Mouse (Mus musculus) liver, embryonic 16.5 days (tissue): ENCODE measurements around the gene Olfr494. TPM values are rescaled to one million over a fixed set of nuclear protein-coding genes. Genes with fewer than 3 reads are reported as not detected.

Experiments used
- ATAC-seq: fragments of 200-750 bp; cut with Nextera tagmentation; 2 replicates; pipeline ENCODE4 v1.8.0; 2017; ENCODE audit warnings: low read depth, mild to moderate bottlenecking, moderate number of reproducible peaks, moderate library complexity
- H3K27ac ChIP-seq: fragments of 300-500 bp; sonication (generic); 2 replicates; pipeline ENCODE4 v1.5.1; 2014; ENCODE audit warnings: mild to moderate bottlenecking, low read length
- H3K27me3 ChIP-seq: fragments of 300-500 bp; sonication (generic); 2 replicates; pipeline ENCODE4 v1.6.1; 2014; ENCODE audit warnings: low read depth, low read length, mixed read lengths; ENCODE audit not compliant: control insufficient read depth, insufficient read depth
- H3K36me3 ChIP-seq: fragments of 300-500 bp; sonication (generic); 2 replicates; pipeline ENCODE4 v1.6.1; 2014; ENCODE audit warnings: mild to moderate bottlenecking; ENCODE audit not compliant: control insufficient read depth, insufficient read depth
- H3K4me1 ChIP-seq: fragments of 300-500 bp; sonication (generic); 2 replicates; pipeline ENCODE4 v1.6.1; 2014; ENCODE audit warnings: low read depth, low read length, mixed read lengths; ENCODE audit not compliant: control insufficient read depth
- H3K4me2 ChIP-seq: fragments of 300-500 bp; sonication (generic); 2 replicates; pipeline ENCODE4 v1.6.1; 2014; ENCODE audit warnings: low read depth, low read length, mixed read lengths
- H3K4me3 ChIP-seq: fragments of 300-500 bp; sonication (generic); 2 replicates; pipeline ENCODE4 v1.5.1; 2014; ENCODE audit warnings: low read depth, mild to moderate bottlenecking, low read length
- H3K9ac ChIP-seq: fragments of 300-500 bp; sonication (generic); 2 replicates; pipeline ENCODE4 v1.6.1; 2014; ENCODE audit warnings: low read depth, low read length
- H3K9me3 ChIP-seq: fragments of 300-500 bp; sonication (generic); replicated peaks from 2 replicates; pipeline ENCODE4 v1.6.1; 2016; ENCODE audit warnings: low read length; ENCODE audit not compliant: control insufficient read depth
- WGBS: fragments of 180-500 bp; shearing (Covaris S2); extraction: QIAGEN DNeasy Blood & Tissue Kit; methylation state at CpG from one replicate; pipeline ENCODE4 v1.1.7; 2014; ENCODE audit not compliant: insufficient replicate concordance; 5-methylcytosine and 5-hydroxymethylcytosine counted together
- polyA plus RNA-seq: library from polyadenylated mRNA; unstranded; fragments of >200 nt; fragmentation: Nextera tagmentation; extraction: Ambion mirVana; gene quantifications from 2 replicates; pipeline ENCODE4 v1.2.1, GENCODE M21; 2015

The Olfr494 gene
- polyA plus RNA-seq: not detected in 2 replicates

DNA sequence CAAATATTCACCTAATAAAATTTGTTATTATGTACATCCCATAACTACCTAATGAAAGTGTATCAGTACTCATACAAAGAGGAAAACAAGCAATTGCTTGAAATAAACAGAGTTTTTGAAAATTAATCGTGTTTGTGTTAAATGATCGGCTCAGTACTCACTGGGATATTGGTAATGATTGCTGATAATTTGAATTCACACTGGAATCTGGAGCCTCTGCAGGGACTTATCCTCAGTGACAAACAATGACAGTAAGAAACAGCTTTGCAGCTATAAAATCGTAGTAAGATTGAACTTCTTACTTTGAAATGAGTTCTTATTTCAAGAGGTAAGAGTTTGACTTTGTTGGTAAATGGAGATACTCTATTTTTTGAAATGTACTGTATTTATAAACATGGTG lies at the start of gene Olfr494:
Olfr494 (plus strand) TSS at position 301 of the 400 bp plus-strand sequence.
- no peak for ATAC-seq
- H3K36me3 ChIP-seq: no peaks in the 10 kb centered on the region
- no peak within 1 kb of the TSS for H3K4me2 ChIP-seq
- H3K4me1 ChIP-seq: no peaks in the 10 kb centered on the region
- H3K9me3 ChIP-seq: no peaks in the 10 kb centered on the region
- H3K27me3 ChIP-seq: no peaks in the 10 kb centered on the region
- H3K27ac ChIP-seq: no peak within 1 kb of the TSS
- 50% methylated on average over 3 of the region's 3 CpGs for WGBS
- H3K4me3 ChIP-seq: no peak within 1 kb of the TSS
- H3K9ac ChIP-seq: no peak within 1 kb of the TSS

DNA sequence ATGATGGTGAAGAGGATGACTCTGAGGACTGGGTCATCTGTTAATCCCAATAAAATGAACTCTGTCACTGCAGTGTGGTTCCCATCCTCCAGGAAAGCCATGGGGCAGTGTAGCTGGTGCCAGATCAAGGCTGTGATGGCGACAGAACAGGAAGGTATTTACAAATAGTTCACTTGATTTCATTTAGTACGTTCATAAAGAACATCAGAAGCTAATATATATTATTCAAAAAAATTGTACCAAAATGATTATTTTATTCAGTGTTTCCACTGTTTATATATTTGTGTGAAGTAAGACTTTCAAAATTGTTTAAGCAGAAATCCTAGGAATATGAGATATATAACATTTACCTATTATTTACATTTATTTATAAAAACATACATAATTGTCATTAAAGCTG lies 41.6 kb upstream of the Olfr494 start, which contains the start of gene Olfr492:
Olfr492 (minus strand) TSS at position 101 of the 400 bp plus-strand sequence.
- Histone ChIP-seq H3K36me3 (no peaks in the 10 kb centered on the region), H3K4me2 (no peak within 1 kb of the TSS), H3K27ac (no peak within 1 kb of the TSS), H3K27me3 (no peaks in the 10 kb centered on the region), H3K4me3 (no peak within 1 kb of the TSS), H3K9ac (no peak within 1 kb of the TSS), H3K4me1 (no peaks in the 10 kb centered on the region), H3K9me3 (no peaks in the 10 kb centered on the region)
- 52% methylated on average over 2 of the region's 2 CpGs for WGBS
- ATAC-seq: no peak

DNA sequence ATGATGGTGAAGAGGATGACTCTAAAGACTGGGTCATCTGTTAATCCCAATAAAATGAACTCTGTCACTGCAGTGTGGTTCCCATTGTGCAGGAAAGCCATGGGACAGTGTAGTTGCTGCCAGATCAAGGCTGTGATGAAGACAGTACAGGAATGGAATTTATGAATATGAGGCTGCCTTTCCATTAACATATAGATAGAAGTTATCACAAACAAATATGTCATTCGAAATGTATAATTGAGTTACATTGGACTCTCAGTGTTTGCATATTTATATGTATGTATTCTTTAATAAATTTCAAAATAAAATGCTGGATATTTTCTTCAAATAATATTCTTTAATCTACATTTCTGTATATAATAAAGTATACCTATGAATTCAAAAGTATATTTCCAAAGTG lies 18.3 kb upstream of the Olfr494 start, which contains the start of gene Olfr493:
Olfr493 (minus strand) TSS at position 101 of the 400 bp plus-strand sequence.
- H3K27me3 ChIP-seq: no peaks in the 10 kb centered on the region
- no peaks in the 10 kb centered on the region for H3K36me3 ChIP-seq
- H3K9ac ChIP-seq: no peak within 1 kb of the TSS
- 41% methylated on average over 1 of the region's 1 CpGs for WGBS
- no peaks in the 10 kb centered on the region for H3K4me1 ChIP-seq
- H3K9me3 ChIP-seq: no peaks in the 10 kb centered on the region
- no peak within 1 kb of the TSS for H3K27ac ChIP-seq
- H3K4me2 ChIP-seq: no peak within 1 kb of the TSS
- no peak within 1 kb of the TSS for H3K4me3 ChIP-seq
- ATAC-seq: no peak

DNA sequence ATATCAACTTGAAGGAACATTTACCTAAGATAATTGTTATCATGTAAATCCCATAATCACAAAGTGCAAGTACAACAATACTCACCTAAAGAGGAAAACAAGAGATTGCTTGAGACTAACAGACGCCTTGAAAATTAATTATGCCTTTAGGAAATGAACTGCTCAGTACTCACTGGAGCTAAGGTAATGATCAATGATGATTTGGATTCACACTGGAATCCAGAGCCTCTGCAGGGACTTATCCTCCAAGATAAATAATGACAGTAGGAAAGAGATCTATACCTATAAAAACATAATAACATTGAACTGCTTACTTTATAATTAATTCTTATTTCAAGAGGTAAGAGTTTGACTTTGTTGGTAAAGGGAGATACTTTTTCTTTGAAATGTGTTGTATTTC lies 27.7 kb downstream of the Olfr494 start, which contains the start of gene Olfr495:
Olfr495 (plus strand) TSS at position 301 of the 400 bp plus-strand sequence.
- WGBS: 52% methylated on average over 1 of the region's 1 CpGs
- no peak for ATAC-seq

More for the DNA sequence above, 27.7 kb downstream of the Olfr494 start, which contains the start of gene Olfr495:
- H3K36me3 ChIP-seq: no peaks in the 10 kb centered on the region
- no peak within 1 kb of the TSS for H3K27ac ChIP-seq
- no peak within 1 kb of the TSS for H3K4me2 ChIP-seq
- no peaks in the 10 kb centered on the region for H3K4me1 ChIP-seq
- no peak within 1 kb of the TSS for H3K4me3 ChIP-seq
- no peaks in the 10 kb centered on the region for H3K27me3 ChIP-seq
- H3K9me3 ChIP-seq: no peaks in the 10 kb centered on the region; the same call in 1 of the 2 replicates
- no peak within 1 kb of the TSS for H3K9ac ChIP-seq

Other genes starting within 250 kb of the Olfr494 start
- not detected in 2 replicates for gene Olfr484, start 237.9 kb upstream of the Olfr494 start, polyA plus RNA-seq
- gene Olfr485, start 205.5 kb upstream of the Olfr494 start, polyA plus RNA-seq: not detected in 2 replicates
- gene Olfr486, start 192.6 kb upstream of the Olfr494 start, polyA plus RNA-seq: not detected in 2 replicates
- not detected in 2 replicates for gene Olfr487, start 150.7 kb upstream of the Olfr494 start, polyA plus RNA-seq
- gene Olfr488, start 107.0 kb upstream of the Olfr494 start, polyA plus RNA-seq: not detected in 2 replicates
- gene Olfr490, start 76.4 kb upstream of the Olfr494 start, polyA plus RNA-seq: not detected in 2 replicates
- gene Olfr491, start 51.9 kb upstream of the Olfr494 start, polyA plus RNA-seq: not detected in 2 replicates
- gene Olfr492, start 41.7 kb upstream of the Olfr494 start, polyA plus RNA-seq: not detected in 2 replicates
- gene Olfr493, start 18.4 kb upstream of the Olfr494 start, polyA plus RNA-seq: not detected in 2 replicates
- gene Olfr495, start 27.8 kb downstream of the Olfr494 start, polyA plus RNA-seq: not detected in 2 replicates
- gene Olfr497, start 55.1 kb downstream of the Olfr494 start, polyA plus RNA-seq: not detected in 2 replicates
- not detected in 2 replicates for gene Olfr498, start 100.0 kb downstream of the Olfr494 start, polyA plus RNA-seq
- not detected in 2 replicates for gene Olfr502, start 159.7 kb downstream of the Olfr494 start, polyA plus RNA-seq
- gene Olfr503, start 179.2 kb downstream of the Olfr494 start, polyA plus RNA-seq: not detected in 2 replicates
- not detected in 2 replicates for gene Olfr504, start 200.5 kb downstream of the Olfr494 start, polyA plus RNA-seq
- not detected in 2 replicates for gene Olfr506, start 245.5 kb downstream of the Olfr494 start, polyA plus RNA-seq